ENCODE assay signal across 8 mouse cellular contexts in genomic region chr10:17332025-17332767, GRCm38 (mm10).
DNase-seq lines count a peak whose midpoint lies in the region; ATAC-seq lines count a peak whose summit lies in the region.

No protein-coding gene starts in this region.

- peaks cover 23% of the 10 kb centered on the region; the same call in 1 of the 2 replicates for H3K4me1 ChIP-seq in lung, embryonic 15.5 days
- H3K4me1 ChIP-seq in hindbrain, embryonic 16.5 days (ENCODE audit: control insufficient read depth, insufficient read depth, low read depth, low read length), result peaks cover 23% of the 10 kb centered on the region
- peaks cover 39% of the 10 kb centered on the region for H3K4me1 ChIP-seq in midbrain, embryonic 12.5 days

- H3K27ac ChIP-seq in lung, embryonic 15.5 days, result no peak overlapping the region
- H3K27ac ChIP-seq in hindbrain, embryonic 16.5 days (ENCODE audit: low read depth, low read length), result peak overlapping the region; percentile 84
- peak overlapping the region; percentile 93 for H3K27ac ChIP-seq in midbrain, embryonic 12.5 days (replicated peaks)

- H3K4me3 ChIP-seq in lung, embryonic 15.5 days, result no peak overlapping the region; the same call in 1 of the 2 replicates
- H3K4me3 ChIP-seq in hindbrain, embryonic 16.5 days (ENCODE audit: low read length), result peak overlapping the region; percentile 40; the same call in 1 of the 2 replicates
- peak overlapping the region; percentile 36 for H3K4me3 ChIP-seq in midbrain, embryonic 12.5 days

- no peaks in the 10 kb centered on the region for H3K27me3 ChIP-seq in lung, embryonic 15.5 days
- H3K27me3 ChIP-seq in hindbrain, embryonic 16.5 days (replicated peaks; ENCODE audit: control insufficient read depth, insufficient read depth, low read length), result no peaks in the 10 kb centered on the region
- no peaks in the 10 kb centered on the region for H3K27me3 ChIP-seq in midbrain, embryonic 12.5 days

- H3K36me3 ChIP-seq in lung, embryonic 15.5 days, result no peaks in the 10 kb centered on the region
- H3K36me3 ChIP-seq in hindbrain, embryonic 16.5 days (ENCODE audit: control insufficient read depth, insufficient read depth, low read length), result no peaks in the 10 kb centered on the region
- no peaks in the 10 kb centered on the region for H3K36me3 ChIP-seq in midbrain, embryonic 12.5 days

- DNase-seq in lung, postnatal 25 days (ENCODE audit: low spot score), result no peak
- DNase-seq in embryo, embryonic 10.5 days (ENCODE audit: low spot score), result peak; percentile 79
- no peak for DNase-seq in layer of hippocampus, adult 11-12 months (ENCODE audit: low spot score)
- no peak for DNase-seq in c-Kit-positive CD71-positive TER-119-positive erythroid progenitor cells, embryonic 14.5 days (ENCODE audit: low spot score)
- DNase-seq in urinary bladder, postnatal 10 days (ENCODE audit: low spot score), result no peak

- no peak for ATAC-seq in lung, embryonic 15.5 days (ENCODE audit: borderline replicate concordance, extremely low read depth, low FRiP score, low TSS enrichment)
- ATAC-seq in hindbrain, embryonic 16.5 days, result peak; percentile 50
- ATAC-seq in midbrain, embryonic 12.5 days (ENCODE audit: low FRiP score, low read depth), result peak; percentile 77

- WGBS in lung, embryonic 15.5 days, result 33% methylated on average over 6 of the region's 6 CpGs
- 16% methylated on average over 6 of the region's 6 CpGs for WGBS in hindbrain, embryonic 16.5 days
- WGBS in midbrain, embryonic 12.5 days, result 24% methylated on average over 6 of the region's 6 CpGs

- no peak overlapping the region for H3K9ac ChIP-seq in lung, embryonic 15.5 days
- H3K9ac ChIP-seq in hindbrain, embryonic 16.5 days (ENCODE audit: low read depth, low read length), result no peak overlapping the region; the same call in 1 of the 2 replicates
- H3K9ac ChIP-seq in midbrain, embryonic 12.5 days (replicated peaks), result no peak overlapping the region

- peak overlapping the region; percentile 46 for H3K4me2 ChIP-seq in lung, embryonic 15.5 days
- H3K4me2 ChIP-seq in hindbrain, embryonic 16.5 days (ENCODE audit: low read length), result peak overlapping the region; percentile 62
- peak overlapping the region; percentile 58 for H3K4me2 ChIP-seq in midbrain, embryonic 12.5 days (replicated peaks)

- no peaks in the 10 kb centered on the region for H3K9me3 ChIP-seq in lung, embryonic 15.5 days
- no peaks in the 10 kb centered on the region for H3K9me3 ChIP-seq in hindbrain, embryonic 16.5 days (ENCODE audit: control insufficient read depth, low read length)
- no peaks in the 10 kb centered on the region for H3K9me3 ChIP-seq in midbrain, embryonic 12.5 days
